Mouse (Mus musculus) small intestine, adult 2 months (tissue): Measurements from ENCODE around the gene Myo3a.
"Not testable (repeated sequence)": the region's sequence is repeated elsewhere in the genome, so short reads cannot be mapped to it uniquely, and the experiment has no call there.

Source experiments
- CTCF ChIP-seq: fragments of 200-500 bp; IDR thresholded peaks from 2 replicates; pipeline ENCODE4 v1.5.1; 2012; ENCODE audit warnings: low read depth, mild to moderate bottlenecking, control low read depth, inconsistent platforms, low read length, moderate library complexity, mixed read lengths; ENCODE audit not compliant: insufficient replicate concordance, insufficient read length; ENCODE audit errors: extremely low read depth
- POLR2A ChIP-seq: fragments of 200-500 bp; IDR thresholded peaks from 2 replicates; pipeline ENCODE4 v1.6.1; 2012; ENCODE audit warnings: low read depth, mild to moderate bottlenecking, control low read depth, inconsistent platforms, low read length, moderate library complexity

DNA sequence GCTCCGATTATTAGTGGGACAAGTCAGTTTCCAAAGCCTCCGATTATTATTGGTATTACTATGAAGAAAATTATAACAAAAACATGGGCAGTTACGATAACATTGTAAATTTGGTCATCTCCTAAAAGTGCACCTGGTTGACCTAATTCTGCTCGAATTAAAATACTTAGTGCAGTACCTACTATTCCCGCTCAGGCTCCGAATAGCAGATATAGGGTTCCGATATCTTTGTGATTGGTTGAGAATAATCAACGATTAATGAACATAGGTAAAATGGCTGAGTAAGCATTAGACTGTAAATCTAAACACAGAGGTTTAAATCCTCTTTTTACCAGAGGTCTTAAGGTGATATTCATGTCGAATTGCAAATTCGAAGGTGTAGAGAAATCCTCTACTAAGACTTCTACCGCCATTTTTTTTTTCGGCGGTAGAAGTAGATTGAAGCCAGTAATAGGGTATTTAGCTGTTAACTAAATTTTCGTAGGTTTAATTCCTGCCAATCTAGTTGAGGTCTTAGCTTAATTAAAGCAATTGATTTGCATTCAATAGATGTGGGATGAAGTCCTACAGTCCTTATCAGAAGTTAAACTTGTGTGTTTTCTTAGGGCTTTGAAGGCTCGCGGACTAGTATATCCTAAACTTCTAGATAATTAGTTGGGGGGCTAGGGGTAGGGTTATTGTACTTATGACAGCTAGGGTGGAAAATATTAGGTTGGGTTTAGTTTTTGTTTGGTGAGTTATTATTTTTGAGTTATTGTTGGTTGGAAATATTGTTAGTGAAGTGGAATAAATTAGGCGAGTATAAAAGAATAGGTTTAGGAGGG is 362.3 kb downstream of the Myo3a start:
- not testable (repeated sequence) for TF ChIP-seq CTCF, POLR2A
